Mouse (Mus musculus): ENCODE measurements around the gene Usp2. TPM values are rescaled to one million over a fixed set of nuclear protein-coding genes. Genes with fewer than 3 reads are reported as not detected.

Gene Usp2
- polyA plus RNA-seq, 1 experiment: not detected

DNA sequence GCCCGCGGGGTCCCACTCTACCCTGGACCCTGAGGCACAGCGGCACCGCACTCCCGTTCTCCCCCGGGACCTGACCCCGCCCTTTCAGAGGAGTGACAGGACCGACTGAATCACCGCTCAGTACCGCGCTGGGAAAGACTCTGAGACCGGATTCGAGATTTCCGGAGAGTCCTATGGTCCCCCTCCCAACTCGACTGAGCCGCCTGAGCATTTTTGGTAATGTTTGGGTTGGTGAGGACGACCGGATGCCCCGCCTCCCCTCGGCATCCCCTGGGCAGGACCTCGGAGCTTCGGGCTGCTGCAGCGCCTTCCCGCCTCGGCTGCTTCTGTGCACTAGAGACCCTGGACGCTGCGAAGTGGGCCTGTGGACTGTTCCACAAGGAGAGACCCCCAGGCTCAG, 63.2 kb downstream of the Usp2 start:
- peak overlapping the region; percentile 1; the same call in 1 of the 2 replicates for H3K27ac ChIP-seq (ENCODE audit: insufficient read depth, low read depth, low read length)
- peak overlapping the region; percentile 35 for H3K4me3 ChIP-seq (ENCODE audit: insufficient read depth, low read depth, low read length)
- 3% methylated on average over 27 of the region's 27 CpGs for WGBS
- TF ChIP-seq CTCF (IDR thresholded peaks at IDR 0.05; ENCODE audit: insufficient read depth, low read depth, low read length): no peak
- peaks cover 36% of the 10 kb centered on the region for H3K4me1 ChIP-seq (ENCODE audit: control insufficient read depth, insufficient read depth, low read length)

DNA sequence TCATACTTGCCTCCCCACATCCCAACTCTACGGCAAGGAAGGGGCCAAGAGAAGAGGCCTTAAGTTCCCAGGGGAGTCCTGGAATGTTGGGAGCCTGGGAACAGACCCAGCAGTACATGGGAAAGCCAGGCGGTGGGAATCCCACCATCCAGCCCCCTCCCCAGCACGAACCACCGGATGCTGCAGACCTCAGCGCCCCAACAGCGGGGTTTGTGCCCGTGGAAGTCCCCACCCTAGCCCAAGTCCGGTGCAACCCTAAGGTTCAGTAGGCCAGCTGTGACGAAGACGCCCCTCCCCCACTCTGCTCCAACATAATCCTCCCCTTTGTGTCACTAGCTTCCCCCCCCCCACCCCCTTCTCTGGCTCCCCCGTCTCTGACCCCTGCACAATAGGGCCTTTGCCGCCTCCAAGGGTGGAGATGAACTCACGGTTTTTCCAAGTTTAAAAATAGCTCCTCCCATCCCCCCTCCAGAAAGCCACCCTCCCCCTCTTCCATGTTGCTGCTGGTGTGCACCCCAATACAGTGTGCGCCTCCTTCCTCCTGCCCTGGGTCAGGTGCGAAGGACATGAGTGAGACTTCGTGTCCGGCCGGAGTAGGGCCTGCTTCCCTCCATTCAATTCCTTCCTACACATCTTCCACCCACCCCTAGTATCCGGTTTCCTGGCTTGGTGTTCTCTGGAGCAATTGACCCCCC, 63.9 kb downstream of the Usp2 start:
- H3K4me3 ChIP-seq (ENCODE audit: insufficient read depth, low read depth, low read length): peak overlapping the region; percentile 4; the same call in 1 of the 2 replicates
- WGBS: 47% methylated on average over 19 of the region's 19 CpGs

DNA sequence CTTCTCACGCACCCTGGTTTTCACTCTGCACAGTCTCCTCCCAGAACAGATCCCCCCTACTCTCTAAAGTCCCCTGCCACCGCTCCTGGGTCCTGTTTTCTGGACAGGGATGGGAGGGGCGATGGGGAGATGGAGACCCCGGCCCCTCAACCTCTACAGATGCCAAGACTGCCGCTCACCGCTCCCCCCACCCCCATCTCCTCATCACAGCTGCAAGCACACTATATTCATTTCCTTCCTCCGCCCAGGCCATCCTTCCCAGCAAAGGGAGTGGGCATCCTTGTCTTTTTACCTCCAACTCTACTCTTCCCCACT, 64.4 kb downstream of the Usp2 start:
- Histone ChIP-seq H3K4me3 (ENCODE audit: insufficient read depth, low read depth, low read length) (no peak overlapping the region), H3K27ac (ENCODE audit: insufficient read depth, low read depth, low read length) (0 out of 2 replicates have a peak overlapping the region, but pooled peaks have one; percentile 18), H3K4me1 (ENCODE audit: control insufficient read depth, insufficient read depth, low read length) (peaks cover 40% of the 10 kb centered on the region)
- TF ChIP-seq CTCF (IDR thresholded peaks at IDR 0.05; ENCODE audit: insufficient read depth, low read depth, low read length) (no peak), POLR2A (IDR thresholded peaks at IDR 0.05; ENCODE audit: insufficient read depth, low read depth, low read length) (no peak)
- 58% methylated on average over 7 of the region's 7 CpGs for WGBS

More for the DNA sequence above, 63.9 kb downstream of the Usp2 start:
- Histone ChIP-seq H3K27ac (ENCODE audit: insufficient read depth, low read depth, low read length) (peak overlapping the region; percentile 18; the same call in 1 of the 2 replicates), H3K4me1 (ENCODE audit: control insufficient read depth, insufficient read depth, low read length) (peaks cover 40% of the 10 kb centered on the region)
- TF ChIP-seq CTCF (IDR thresholded peaks at IDR 0.05; ENCODE audit: insufficient read depth, low read depth, low read length) (no peak), POLR2A (IDR thresholded peaks at IDR 0.05; ENCODE audit: insufficient read depth, low read depth, low read length) (no peak)

DNA sequence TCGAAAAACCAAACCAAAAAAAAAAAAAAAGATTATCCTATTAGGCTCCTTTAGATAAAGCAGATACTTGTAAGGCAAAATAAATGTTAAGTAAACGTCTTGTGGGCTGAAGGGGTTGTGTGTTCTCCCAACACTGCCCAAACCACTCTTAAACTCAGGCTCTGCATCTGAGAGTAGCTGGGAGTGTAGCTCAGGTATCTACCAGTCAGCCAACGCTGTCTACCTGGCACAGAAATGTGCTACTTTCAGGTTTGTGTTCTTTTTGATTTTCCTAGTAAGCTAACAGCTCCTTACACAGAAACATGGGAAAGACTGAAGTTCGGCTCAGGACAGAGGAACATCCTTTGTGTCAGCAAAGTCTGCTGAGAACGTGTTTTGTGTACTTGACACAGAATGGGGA, 65.4 kb downstream of the Usp2 start:
- WGBS: 83% methylated on average over 5 of the region's 5 CpGs
- TF ChIP-seq POLR2A (IDR thresholded peaks at IDR 0.05; ENCODE audit: insufficient read depth, low read depth, low read length): no peak
- no peak for TF ChIP-seq CTCF (IDR thresholded peaks at IDR 0.05; ENCODE audit: insufficient read depth, low read depth, low read length)

DNA sequence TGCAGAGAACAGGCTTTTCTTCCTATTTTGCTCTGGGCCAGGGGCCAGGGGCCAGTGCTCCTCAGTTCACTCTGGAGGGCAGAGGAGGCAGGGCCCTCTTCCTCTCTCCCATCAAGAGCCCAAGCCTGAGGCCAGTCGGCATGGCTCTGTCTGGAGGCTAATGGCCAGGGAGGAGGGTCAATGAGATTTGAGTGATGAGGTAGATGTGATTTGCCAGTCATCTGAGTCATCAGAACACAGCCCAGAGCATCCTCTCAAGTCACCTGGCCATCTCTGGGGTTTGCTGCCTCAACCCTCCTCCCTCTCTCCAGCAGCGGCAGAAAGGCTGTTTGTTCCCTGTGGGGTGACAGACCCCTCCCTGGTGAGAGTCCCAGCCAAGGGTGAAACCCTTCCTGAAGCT, 66.5 kb downstream of the Usp2 start:
- H3K4me1 ChIP-seq (ENCODE audit: control insufficient read depth, insufficient read depth, low read length): peaks cover 40% of the 10 kb centered on the region
- WGBS: 35% methylated on average over 2 of the region's 2 CpGs
- no peak overlapping the region for H3K27ac ChIP-seq (ENCODE audit: insufficient read depth, low read depth, low read length)
- H3K4me3 ChIP-seq (ENCODE audit: insufficient read depth, low read depth, low read length): no peak overlapping the region
- TF ChIP-seq POLR2A (IDR thresholded peaks at IDR 0.05; ENCODE audit: insufficient read depth, low read depth, low read length) (no peak), CTCF (IDR thresholded peaks at IDR 0.05; ENCODE audit: insufficient read depth, low read depth, low read length) (no peak)

More for the DNA sequence above, 65.4 kb downstream of the Usp2 start:
- Histone ChIP-seq H3K4me3 (ENCODE audit: insufficient read depth, low read depth, low read length) (no peak overlapping the region), H3K4me1 (ENCODE audit: control insufficient read depth, insufficient read depth, low read length) (peaks cover 40% of the 10 kb centered on the region), H3K27ac (ENCODE audit: insufficient read depth, low read depth, low read length) (no peak overlapping the region)

DNA sequence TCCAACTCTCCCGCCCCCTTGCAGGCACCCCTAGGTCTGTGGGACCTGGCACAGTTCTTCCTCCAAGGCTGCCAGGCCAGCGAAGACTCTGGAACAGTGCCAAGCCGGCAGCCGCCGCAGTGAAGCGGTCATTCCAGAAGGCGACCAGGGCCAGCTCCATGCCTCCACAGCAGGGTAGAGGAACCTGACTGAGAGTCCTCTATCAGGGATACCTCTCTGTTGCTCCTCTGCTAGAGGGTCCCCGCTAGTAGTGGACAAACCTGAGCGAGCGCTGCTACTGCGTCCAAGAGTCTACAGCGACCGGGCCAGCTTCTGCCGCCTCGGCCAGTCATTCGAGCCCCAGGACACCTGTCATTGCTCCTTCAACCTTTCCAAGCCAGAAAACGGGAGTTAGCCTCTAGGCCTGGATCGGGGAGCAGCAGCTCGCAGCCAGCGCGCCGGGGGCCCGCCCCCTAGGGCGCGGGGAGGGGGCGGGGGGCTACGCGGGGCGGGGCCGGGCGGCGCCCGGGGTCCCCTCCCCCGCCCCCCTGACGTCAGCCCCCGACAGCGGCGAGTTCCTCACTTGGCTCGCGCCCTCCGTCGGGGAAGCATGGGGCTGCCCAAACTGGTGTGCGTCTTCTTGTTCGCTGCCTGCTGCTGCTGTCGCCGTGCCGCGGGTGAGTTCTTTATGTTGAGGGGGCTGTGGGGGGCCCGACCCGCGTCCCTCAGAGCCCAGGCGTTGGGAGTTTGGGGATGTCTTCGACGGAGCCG, 67.5 kb downstream of the Usp2 start, which contains the start of gene Mcam:
Gene Mcam (plus strand): TSS at position 369 of the 750 bp plus-strand sequence.
- peak within 1 kb of the TSS; percentile 35 for H3K4me3 ChIP-seq (ENCODE audit: insufficient read depth, low read depth, low read length)
- peaks cover 40% of the 10 kb centered on the region for H3K4me1 ChIP-seq (ENCODE audit: control insufficient read depth, insufficient read depth, low read length)
- no peak within 1 kb of the TSS for H3K27ac ChIP-seq (ENCODE audit: insufficient read depth, low read depth, low read length)
- TF ChIP-seq POLR2A (IDR thresholded peaks at IDR 0.05; ENCODE audit: insufficient read depth, low read depth, low read length) (no peak), CTCF (IDR thresholded peaks at IDR 0.05; ENCODE audit: insufficient read depth, low read depth, low read length) (no peak)
- 2% methylated on average over 55 of the region's 55 CpGs for WGBS

DNA sequence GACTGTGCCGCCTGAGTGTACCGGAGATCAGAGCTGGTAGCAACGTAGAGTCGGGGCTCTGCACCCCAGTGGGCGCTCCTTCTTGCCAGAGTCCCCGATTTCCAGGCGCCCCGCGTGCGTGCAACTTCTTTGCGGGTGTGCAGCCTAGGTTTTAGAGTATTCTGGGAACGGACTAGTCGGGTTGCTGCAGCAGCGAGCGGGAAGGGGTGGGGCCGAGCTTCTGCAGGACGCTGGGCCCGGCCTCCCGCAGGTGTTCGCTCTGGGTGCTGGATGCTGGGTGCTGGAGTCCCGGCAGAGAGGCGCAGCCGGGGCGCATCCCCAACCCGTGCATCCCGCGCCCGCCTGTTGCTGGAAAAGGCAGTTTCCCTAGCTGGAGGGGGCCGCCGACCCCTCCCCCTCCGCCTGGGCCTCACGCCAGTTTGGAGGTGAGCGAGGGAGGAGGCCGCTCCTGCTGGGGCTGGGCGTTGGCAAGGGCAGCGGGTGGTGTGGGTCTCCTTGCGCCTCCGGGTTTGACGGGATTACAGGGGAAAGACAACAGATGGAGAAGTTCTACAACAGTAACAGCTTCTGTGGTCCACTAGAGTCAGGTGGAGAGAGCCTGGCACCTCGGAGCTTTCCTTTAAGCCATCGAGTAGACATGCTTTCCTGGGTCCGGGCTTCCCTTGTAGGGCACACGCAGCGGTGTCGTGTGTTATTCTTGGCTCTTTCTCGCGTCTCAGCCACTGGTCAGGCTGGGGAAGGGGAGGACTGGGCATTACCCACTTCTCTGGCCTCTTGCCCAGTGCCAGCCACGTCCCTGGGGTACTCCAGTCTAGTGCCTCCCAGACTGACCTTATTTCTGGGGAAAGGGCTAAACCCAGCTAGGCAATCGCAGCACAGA, 68.3 kb downstream of the Usp2 start:
- Histone ChIP-seq H3K4me1 (ENCODE audit: control insufficient read depth, insufficient read depth, low read length) (peaks cover 33% of the 10 kb centered on the region), H3K27ac (ENCODE audit: insufficient read depth, low read depth, low read length) (no peak overlapping the region), H3K4me3 (ENCODE audit: insufficient read depth, low read depth, low read length) (peak overlapping the region; percentile 35)
- WGBS: 6% methylated on average over 49 of the region's 49 CpGs
- TF ChIP-seq POLR2A (IDR thresholded peaks at IDR 0.05; ENCODE audit: insufficient read depth, low read depth, low read length) (no peak), CTCF (IDR thresholded peaks at IDR 0.05; ENCODE audit: insufficient read depth, low read depth, low read length) (no peak)

DNA sequence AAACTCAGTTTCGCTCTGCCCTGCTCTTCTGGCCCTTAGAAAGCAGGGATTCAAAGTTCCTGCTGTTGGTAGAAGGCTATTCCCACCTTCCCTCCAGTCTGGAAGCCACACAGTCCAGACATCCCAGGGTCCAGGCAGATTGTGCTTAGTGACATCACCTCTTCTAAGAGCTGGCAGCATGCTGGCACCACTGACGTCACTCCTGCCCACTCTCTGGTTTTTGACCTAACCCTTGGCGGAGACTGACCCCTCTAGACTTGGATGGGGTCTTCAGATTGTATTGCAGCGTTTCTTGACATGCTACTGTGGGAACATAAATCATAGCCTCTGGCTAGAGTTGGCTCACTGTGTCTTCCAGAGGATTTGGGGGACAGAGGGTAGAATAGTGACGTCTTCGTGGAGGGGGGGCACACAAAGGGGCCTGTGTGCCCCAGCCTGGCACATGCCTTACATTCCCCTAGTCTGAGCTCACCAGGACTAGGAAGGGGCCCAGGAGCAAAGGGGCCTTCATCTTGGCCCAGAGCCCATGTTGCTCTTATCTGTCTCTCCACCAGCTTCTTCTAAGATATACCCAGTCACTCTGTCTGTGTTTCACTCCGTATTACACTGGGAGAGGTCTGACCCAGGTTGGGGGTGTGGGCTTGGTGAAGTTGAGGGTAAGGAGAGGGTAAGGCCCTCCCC, 69.0 kb downstream of the Usp2 start:
- TF ChIP-seq CTCF (IDR thresholded peaks at IDR 0.05; ENCODE audit: insufficient read depth, low read depth, low read length) (no peak), POLR2A (IDR thresholded peaks at IDR 0.05; ENCODE audit: insufficient read depth, low read depth, low read length) (no peak)
- Histone ChIP-seq H3K4me1 (ENCODE audit: control insufficient read depth, insufficient read depth, low read length) (peaks cover 26% of the 10 kb centered on the region), H3K4me3 (ENCODE audit: insufficient read depth, low read depth, low read length) (no peak overlapping the region), H3K27ac (ENCODE audit: insufficient read depth, low read depth, low read length) (no peak overlapping the region)
- WGBS: 61% methylated on average over 7 of the region's 7 CpGs

All from olfactory bulb, adult 2 months (tissue).